Mouse (Mus musculus): ENCODE data around the gene Rapsn.

Gene Rapsn

GRCm38 (mm10) chr2:91053181-91053933 is 17.9 kb downstream of the Rapsn start:
- no peak for DNase-seq (ENCODE audit: low spot score)

- DNase-seq (ENCODE audit: low spot score): peak; percentile 95
Observed at GRCm38 (mm10) chr2:91053934-91054382, 18.5 kb downstream of the Rapsn start, which contains the start of gene Psmc3. Gene Psmc3 (plus strand): TSS chr2:91054009.

- no peak for DNase-seq (ENCODE audit: low spot score)
Observed at GRCm38 (mm10) chr2:91058435-91058834, 23.0 kb downstream of the Rapsn start.

- DNase-seq (ENCODE audit: low spot score): no peak
Observed at GRCm38 (mm10) chr2:91059376-91059775, 24.0 kb downstream of the Rapsn start.

DNA sequence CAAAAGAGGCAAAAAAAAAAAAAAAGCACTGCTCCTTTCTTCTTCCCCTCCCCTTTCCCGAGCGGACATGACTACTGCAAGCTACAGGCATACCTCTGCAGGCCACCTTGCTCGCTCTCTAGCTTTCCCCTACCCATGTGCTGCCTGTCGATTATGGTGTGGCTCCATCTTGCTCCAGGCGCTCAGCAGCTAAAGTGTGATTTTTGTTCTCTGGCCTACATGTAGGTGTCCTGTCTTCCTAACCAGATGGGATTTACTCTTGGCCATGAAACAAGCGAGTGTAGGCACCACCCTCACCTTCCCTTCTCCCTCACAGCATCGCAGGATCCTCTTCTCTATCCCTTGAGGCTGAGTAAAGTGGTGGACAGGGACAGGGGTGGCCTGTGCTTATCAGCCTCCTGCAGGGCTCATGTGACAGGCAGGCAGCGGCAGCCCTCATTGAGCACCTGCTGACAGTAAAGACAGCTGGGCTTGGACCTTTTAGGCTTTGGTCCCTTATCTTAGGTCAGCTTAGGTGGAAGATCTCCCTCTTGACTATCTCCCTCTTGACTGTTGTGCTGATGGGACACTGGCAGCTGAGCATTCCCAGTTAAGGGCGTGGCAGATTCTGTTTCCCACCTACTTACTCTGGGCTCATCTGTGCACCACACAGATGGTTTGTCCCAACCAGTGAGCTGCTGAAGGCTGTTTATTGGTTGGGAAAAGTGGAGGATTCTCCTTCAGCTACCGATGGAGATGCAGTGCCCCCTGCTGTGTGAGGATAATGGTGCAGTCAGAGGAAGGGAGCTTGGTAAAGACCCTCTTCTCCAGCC is 25.3 kb downstream of the Rapsn start:
- DNase-seq (ENCODE audit: low spot score): no peak

DNA sequence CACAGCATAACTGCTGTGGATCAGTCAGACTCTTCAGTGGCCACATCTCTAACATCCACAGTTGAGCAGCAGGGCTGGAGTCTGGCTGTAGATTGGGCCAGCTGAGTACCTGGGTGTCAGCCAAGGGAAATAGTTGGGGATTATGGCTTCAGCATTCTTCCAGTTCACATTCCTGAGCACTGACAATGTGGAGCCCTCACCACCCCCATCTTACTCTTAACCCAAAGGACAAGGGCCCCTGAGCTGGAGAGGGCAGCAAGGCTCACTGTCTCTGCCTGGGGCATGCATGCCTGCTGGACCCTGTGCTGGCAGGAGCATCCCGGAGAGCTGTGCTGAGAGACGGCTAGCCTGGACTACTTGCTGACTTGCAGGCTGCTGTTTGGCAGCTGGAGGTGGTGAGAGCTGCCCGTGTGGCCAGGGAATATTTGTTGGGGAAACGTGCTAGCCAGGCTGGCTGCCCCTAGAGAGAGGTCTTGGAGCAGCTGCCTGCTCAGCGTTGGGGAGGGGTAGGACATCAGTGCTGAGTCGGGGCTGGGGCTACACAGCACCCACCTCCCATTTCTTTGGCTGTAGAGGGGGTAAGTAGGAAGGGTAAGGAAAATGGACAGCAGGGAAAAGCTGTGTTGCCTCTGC is 26.5 kb downstream of the Rapsn start:
- no peak for DNase-seq (ENCODE audit: low spot score)

DNA sequence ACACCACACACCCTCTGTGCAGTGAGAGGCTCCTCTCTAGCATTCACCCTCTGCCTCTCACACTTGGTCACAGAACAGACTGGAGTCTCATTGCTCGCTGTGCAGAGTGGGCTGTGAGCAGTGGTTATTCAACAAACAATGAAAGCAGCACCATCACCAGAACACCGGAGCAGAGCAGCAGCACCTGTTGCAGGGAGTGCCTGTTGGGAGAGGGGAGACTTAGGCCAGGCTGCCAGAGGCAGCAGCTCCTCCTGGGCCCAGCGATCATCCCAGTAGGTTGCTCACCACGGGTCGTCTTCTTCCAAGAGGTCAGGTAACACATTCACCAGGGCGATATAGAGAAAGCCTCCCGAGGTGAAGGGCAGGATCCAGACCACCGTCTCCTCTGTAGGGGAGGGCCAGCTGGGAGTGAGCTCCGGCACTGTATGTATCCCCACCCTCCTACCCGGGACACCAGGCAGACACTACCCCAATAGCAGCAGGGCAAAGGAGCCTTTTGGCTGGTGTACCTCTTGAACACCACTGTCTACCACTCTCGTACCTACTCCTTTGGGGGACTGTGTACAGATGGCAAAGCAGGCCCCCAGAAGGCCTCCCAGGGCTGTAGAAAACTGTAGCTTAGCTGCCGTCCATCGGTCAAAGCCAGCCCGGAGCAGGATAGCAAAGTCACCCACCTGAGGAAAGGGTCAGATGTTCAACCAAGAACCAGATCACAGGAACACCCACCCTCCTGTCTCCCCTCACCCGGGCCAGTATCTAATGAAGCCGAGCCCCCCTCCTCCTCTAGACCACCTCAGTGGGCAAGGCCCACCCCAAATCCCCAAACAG is 27.6 kb downstream of the Rapsn start:
- DNase-seq (ENCODE audit: low spot score): no peak

- no peak for DNase-seq (ENCODE audit: low spot score)
Observed at GRCm38 (mm10) chr2:91064211-91064610, 28.8 kb downstream of the Rapsn start.

- no peak for DNase-seq (ENCODE audit: low spot score)
Observed at GRCm38 (mm10) chr2:91065544-91065943, 30.1 kb downstream of the Rapsn start.

DNA sequence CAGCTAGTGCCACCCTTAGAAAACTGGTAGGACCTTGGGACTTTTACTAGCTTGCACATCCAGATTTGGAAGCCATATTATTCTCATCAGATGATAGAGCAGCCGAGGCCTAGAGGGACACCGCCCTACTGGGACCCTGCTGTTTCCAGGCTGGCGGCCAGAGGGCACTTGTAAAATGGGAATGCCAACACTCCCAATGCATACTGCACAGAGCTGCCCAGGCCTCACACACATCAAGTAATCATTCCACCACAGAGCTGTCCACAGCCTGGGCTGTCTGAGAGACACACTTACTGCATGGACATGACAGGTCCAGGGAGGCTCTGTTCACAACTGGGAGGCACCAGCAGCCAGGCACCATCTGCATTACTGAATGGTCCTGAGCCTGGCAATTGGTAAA is 31.0 kb downstream of the Rapsn start:
- no peak for DNase-seq (ENCODE audit: low spot score)

- no peak for DNase-seq (ENCODE audit: low spot score)
Observed at GRCm38 (mm10) chr2:91068162-91068871, 32.9 kb downstream of the Rapsn start.

DNA sequence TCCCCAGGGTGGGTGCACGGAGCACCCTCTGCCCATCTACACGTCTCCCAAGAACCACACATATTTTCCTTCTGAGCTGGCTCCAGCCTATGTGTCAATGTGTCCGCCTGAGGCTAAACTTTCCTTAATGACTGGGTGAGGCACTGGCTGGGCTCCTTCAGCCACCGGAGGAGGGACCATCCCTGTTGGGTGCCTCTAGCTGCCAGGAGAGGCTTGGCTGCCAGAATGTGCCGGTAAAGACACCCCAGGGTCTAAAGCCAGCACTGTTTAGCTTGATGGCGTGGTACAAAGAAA is 33.4 kb downstream of the Rapsn start:
- no peak for DNase-seq (ENCODE audit: low spot score)

- no peak for DNase-seq (ENCODE audit: low spot score)
Observed at GRCm38 (mm10) chr2:91069306-91070000, 34.0 kb downstream of the Rapsn start.

- peak; percentile 99 for DNase-seq (ENCODE audit: low spot score)
Observed at GRCm38 (mm10) chr2:91070076-91070800, 34.8 kb downstream of the Rapsn start, which contains the start of gene Slc39a13. Gene Slc39a13 (minus strand): TSS chr2:91070417.

DNA sequence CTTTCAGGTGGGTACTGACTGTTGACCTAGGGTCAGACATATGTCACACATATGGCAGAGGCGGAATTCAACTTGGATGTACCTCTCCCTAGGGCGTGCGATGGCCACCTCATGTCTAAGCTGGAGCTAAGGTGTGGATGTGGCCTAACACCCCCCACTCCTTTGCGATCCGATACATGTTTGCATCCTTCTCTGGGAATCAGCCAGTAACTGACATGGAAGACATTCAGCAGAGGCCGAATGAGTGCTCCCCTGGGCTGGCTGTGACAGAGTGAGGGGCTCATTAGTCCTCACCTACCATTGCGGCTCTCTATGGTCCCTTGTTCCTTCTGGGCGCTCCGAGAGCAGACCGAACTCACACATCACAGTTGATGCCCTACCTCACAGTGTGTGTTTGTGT is 35.6 kb downstream of the Rapsn start:
- no peak for DNase-seq (ENCODE audit: low spot score)

DNA sequence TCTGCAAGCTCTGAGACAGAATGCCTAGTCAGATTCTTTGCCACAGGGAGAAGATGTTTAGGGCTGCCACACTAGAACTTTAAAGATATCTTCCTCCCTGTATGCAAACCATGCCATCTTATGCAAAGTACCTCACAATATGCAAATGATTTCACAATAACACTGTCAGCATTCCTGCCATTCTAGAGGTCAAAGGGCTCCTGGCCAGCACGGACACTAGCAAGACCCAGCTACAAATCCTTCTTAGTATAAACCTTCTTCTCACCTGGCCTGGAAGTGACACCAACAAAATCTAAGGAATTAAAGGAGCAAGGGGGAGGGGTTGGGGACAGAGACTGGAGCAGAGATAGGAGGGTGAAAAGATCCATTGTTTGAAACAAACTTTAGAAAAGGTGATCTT is 36.7 kb downstream of the Rapsn start:
- no peak for DNase-seq (ENCODE audit: low spot score)

DNA sequence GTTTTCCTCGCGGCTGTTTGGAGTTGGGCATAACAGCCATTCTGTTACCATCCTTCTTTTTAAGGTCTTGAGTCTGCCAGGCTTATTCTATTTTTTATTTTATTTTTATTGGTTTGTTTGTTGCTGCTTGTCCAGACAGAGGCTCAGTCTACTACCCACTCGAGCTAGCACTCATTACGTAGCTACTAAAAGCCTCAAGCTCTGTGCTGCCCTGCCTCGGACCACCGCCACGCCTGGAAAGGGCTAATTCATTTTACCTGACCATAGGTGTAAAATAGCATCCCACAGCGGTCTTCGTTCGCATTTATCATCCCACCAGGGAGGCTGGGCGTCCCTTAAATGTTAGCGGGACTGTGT is 42.5 kb downstream of the Rapsn start:
- no peak for DNase-seq (ENCODE audit: low spot score)

- DNase-seq (ENCODE audit: low spot score): no peak
Observed at GRCm38 (mm10) chr2:91078314-91079025, 43.0 kb downstream of the Rapsn start.

DNA sequence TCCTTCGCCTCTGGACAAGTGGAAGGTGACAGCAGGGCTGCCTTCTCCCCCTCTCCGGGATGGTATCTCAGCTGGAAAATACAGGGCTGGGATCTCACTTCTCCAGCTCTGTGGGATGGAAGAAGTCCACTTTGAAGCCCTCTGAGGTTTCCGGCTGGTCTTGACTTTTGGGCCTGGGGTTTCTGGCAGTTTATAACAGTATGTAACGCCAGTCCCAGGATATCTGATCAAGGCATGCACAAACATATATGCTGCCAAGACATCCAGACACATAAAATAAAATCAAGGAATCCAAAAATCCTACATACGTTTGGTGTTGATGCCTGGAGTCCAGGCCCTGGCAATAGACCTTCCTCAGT is 43.6 kb downstream of the Rapsn start:
- no peak for DNase-seq (ENCODE audit: low spot score)

All from ovary, postnatal 14 days (tissue).